Comparison of ENCODE assay signal across 35 mouse cellular contexts in the genomic region with DNA sequence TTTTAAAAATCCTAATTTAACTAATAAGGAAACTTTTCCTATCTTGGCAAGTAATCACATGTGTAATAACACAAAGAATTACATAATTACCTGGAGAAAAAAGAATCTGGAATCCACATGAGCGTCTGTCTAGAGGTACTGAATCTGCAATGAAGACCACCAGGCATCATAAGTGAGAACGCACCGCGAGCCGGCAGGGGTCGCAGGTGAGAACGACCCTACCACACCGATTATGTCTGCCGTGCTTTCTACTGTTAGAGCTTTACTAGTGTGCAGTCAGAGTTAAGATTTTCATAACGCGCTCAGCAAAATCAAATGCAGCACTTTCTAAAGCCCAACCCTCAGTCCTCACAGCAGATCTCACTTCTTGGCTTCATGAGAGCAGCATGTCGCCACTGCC.
"Had no signal": no experiment of that assay in that cellular context is flagged by ENCODE, and none has a peak within 500 bp of the region (broad histone marks: within the 10 kb centered on the region; RNA-seq: fewer than 3 reads in every experiment).

No protein-coding gene starts in this region.

- H3K9me3 ChIP-seq: heart, embryonic 12.5 days; heart, embryonic 13.5 days; heart, embryonic 15.5 days; hindbrain, embryonic 10.5 days; hindbrain, embryonic 12.5 days; hindbrain, embryonic 13.5 days; hindbrain, embryonic 15.5 days; intestine, embryonic 15.5 days; kidney, embryonic 15.5 days had no signal

- H3K9ac ChIP-seq: heart, embryonic 12.5 days; heart, embryonic 13.5 days; heart, embryonic 15.5 days; hindbrain, embryonic 12.5 days; hindbrain, embryonic 13.5 days; hindbrain, embryonic 14.5 days; hindbrain, embryonic 15.5 days; intestine, embryonic 15.5 days; kidney, embryonic 15.5 days had no signal

- H3K27me3 ChIP-seq: heart, embryonic 12.5 days; heart, embryonic 13.5 days; heart, embryonic 15.5 days; hindbrain, embryonic 12.5 days; hindbrain, embryonic 13.5 days; hindbrain, embryonic 15.5 days; intestine, embryonic 15.5 days; kidney, embryonic 15.5 days had no signal

- DNase-seq: heart, postnatal 10 days; heart, postnatal 14 days; heart, postnatal 36 days; heart, postnatal 4 days; kidney, adult 11 months; kidney, adult 18-20 months; kidney, adult 2 months; kidney, adult 8-10 months; kidney, adult 9 months; kidney, postnatal 10 days; kidney, postnatal 14 days; kidney, postnatal 25 days; kidney, postnatal 36 days; kidney, postnatal 4 days; layer of hippocampus, adult 9-11 months; layer of hippocampus, postnatal 36 days had no signal

- H3K27ac ChIP-seq: heart, embryonic 13.5 days; heart, embryonic 15.5 days; hindbrain, embryonic 10.5 days; hindbrain, embryonic 12.5 days; hindbrain, embryonic 13.5 days; hindbrain, embryonic 14.5 days; hindbrain, embryonic 15.5 days; hindbrain, postnatal 0 days; intestine, embryonic 15.5 days; kidney, embryonic 15.5 days; kidney, postnatal 0 days; layer of hippocampus, adult 2 months; left cerebral cortex, adult 2 months had no signal

- H3K4me2 ChIP-seq: heart, embryonic 11.5 days; heart, embryonic 12.5 days; heart, embryonic 13.5 days; heart, embryonic 15.5 days; hindbrain, embryonic 12.5 days; hindbrain, embryonic 13.5 days; hindbrain, embryonic 14.5 days; hindbrain, embryonic 15.5 days; intestine, embryonic 15.5 days; kidney, embryonic 15.5 days had no signal

- ATAC-seq: hindbrain, embryonic 16.5 days; hindbrain, postnatal 0 days; inflammation-experienced regulatory T-cells, adult 6 months; intestine, embryonic 15.5 days; intestine, embryonic 16.5 days; intestine, postnatal 0 days had no signal

- H3K4me3 ChIP-seq: heart, embryonic 12.5 days; heart, embryonic 13.5 days; heart, embryonic 15.5 days; hindbrain, embryonic 10.5 days; hindbrain, embryonic 12.5 days; hindbrain, embryonic 13.5 days; hindbrain, embryonic 15.5 days; intestine, embryonic 15.5 days; kidney, embryonic 15.5 days; layer of hippocampus, adult 2 months; left cerebral cortex, adult 2 months had no signal
